Mouse (Mus musculus) adrenal gland, postnatal 25 days (tissue): ENCODE data around the gene Spryd4. TPM values are rescaled to one million over a fixed set of nuclear protein-coding genes. Genes with fewer than 3 reads are reported as not detected.
"Not testable (repeated sequence)": the region's sequence is repeated elsewhere in the genome, so short reads cannot be mapped to it uniquely, and the experiment has no call there.

Experiments
- DNase-seq: peaks from one replicate; pipeline ENCODE4 v3.0.0; 2021; ENCODE audit warnings: mixed read lengths
- total RNA-seq: library from RNA; stranded (reverse); gene quantifications from 2 replicates; pipeline ENCODE4 v1.2.3, GENCODE M21; 2021

Spryd4 gene
- total RNA-seq, 1 experiment from 2014 or later = 15.3 TPM

DNA sequence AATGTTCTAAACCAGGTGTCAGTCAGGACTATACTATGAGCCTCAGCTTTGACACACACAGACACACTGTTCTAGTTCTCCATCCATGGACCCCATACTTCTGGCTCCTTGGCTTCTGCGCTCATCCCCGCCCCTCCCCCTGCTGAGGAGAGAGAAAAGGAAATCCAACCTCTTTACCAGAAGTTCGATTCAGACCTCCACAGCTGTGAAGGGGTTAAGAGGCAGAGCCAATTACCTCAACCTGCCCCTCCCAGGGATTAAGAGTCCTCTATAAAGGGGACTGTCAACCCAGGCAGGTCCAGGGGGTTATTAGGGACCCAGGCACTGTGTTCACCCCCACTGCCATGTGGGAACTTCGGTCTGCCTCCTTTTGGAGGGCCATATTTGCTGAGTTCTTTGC lies 13.9 kb upstream of the Spryd4 start, which contains the start of gene Mip:
TSS of gene Mip (plus strand) at position 301 of the 400 bp plus-strand sequence.
- no peak for DNase-seq

DNA sequence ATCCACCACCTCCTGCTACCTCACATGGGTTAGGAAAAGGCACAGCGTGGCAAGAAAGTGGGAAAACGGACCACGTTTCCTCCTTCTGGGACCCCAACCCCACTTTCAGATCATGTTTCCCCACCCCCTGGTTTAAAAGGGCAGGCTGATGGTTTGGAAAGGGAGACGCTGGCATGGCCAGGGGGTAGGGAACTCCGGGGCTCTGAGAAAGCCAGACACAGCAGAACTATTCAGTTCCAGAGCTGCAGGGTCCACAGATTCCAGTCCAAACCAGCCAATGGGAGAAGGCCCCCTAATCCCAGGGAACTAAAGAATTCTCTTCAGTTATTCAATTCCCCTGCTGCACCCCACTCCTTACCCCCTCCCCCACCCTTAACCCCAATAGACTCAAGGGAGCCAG lies 13.5 kb upstream of the Spryd4 start:
- DNase-seq = no peak

DNA sequence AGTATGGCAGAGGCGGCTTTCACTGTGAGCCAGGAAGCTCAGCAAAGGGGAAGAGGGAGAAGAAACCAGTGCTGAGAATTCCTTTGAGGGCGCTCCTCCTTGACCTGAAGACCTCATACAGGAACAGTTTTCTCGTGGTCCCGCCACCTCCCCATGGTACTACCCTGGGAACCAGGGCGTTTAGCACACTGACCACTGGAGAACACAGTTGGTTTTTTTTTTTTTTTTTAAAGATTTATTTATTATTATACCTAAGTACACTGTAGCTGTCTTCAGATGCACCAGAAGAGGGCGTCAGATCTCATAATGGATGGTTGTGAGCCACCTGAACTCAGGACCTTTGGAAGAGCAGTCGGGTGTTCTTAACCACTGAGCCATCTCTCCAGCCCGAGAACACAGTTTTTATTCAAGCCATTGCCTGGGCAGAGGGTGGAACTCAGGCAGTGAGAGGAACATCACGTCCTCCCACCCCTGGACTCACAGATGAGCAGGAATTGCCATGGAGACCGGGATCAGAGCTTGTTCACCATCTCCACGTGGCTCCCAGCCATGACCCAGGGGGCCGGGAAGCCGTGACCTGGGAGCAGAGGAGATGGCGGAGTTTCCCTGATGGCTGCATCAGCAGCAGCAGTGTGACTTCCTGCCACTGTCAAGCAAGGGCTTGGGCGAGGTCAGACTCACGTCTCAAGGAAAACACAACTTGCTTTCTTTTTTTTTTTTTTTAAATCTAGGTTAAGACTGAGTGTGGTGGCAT lies 10.1 kb upstream of the Spryd4 start:
- no peak for DNase-seq

GRCm38 (mm10) chr10:128218387-128219117 lies 6.9 kb upstream of the Spryd4 start:
- no peak for DNase-seq

GRCm38 (mm10) chr10:128214981-128215380 lies 3.4 kb upstream of the Spryd4 start:
- no peak for DNase-seq

DNA sequence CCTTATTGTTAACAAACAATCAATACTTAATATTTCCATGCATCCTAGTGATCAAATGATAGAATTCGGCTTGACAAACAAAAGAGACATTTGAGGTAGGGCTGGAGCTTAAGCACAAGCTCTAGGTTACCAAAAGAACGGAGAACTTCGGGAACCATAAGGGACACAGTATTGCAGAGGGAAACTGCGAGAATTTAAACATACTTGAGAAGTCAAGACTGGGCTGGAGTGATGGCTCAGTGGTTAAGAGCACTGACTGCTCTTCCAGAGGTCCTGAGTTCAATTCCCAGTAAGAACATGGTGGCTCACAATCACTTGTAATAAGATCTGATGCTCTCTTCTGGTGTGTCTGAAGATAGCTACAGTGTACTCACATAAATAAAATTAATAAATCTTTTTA lies 2.5 kb upstream of the Spryd4 start:
- DNase-seq = not testable (repeated sequence)

GRCm38 (mm10) chr10:128212871-128213323 lies 1.3 kb upstream of the Spryd4 start:
- DNase-seq = peak; percentile 35

- DNase-seq = no peak
Measured at GRCm38 (mm10) chr10:128212148-128212547, 541 bp upstream of the Spryd4 start.

GRCm38 (mm10) chr10:128210954-128211353 lies 653 bp downstream of the Spryd4 start:
- peak; percentile 23 for DNase-seq

GRCm38 (mm10) chr10:128210131-128210530 lies 1.5 kb downstream of the Spryd4 start:
- DNase-seq = no peak

GRCm38 (mm10) chr10:128209311-128210009 lies 2.1 kb downstream of the Spryd4 start:
- no peak for DNase-seq

- DNase-seq = no peak
Measured at GRCm38 (mm10) chr10:128208326-128208725, 3.3 kb downstream of the Spryd4 start.

DNA sequence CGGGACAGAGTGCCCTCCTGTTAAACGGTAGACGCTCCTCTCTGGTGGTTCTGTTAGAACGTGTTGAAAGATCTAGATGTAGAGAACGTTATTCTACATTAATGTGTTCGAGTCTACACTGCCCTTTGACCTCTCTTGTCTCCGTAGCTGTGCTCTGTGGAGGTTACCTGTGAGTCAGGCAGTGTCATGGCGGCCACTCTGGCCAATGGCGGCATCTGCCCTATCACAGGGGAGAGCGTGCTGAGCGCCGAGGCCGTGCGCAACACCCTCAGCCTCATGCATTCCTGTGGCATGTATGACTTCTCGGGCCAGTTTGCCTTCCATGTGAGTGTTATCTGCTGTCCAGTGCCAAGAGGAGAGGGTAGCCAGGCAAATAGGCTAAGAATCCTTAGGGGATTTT lies 6.7 kb downstream of the Spryd4 start:
- DNase-seq = no peak

DNA sequence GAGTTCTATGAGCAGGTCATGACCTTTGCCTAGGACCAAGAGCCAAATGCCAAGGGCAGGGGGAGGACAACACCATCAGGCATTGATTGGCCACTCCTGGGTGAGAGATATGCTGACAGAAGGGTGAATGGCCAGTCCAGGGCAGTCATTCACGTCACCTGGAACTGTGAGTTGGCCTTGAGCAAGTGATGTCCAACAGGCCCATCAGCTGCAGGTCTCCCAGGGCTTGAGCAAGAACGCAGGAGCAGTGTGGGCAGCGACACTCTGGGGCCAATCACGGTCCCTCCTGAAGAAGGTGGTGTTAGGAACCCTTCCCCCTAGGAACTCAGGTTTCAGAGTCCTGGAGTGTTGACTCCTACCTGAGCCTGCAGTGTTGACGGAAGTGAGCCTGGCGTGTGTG lies 9.8 kb downstream of the Spryd4 start:
- DNase-seq = no peak

DNA sequence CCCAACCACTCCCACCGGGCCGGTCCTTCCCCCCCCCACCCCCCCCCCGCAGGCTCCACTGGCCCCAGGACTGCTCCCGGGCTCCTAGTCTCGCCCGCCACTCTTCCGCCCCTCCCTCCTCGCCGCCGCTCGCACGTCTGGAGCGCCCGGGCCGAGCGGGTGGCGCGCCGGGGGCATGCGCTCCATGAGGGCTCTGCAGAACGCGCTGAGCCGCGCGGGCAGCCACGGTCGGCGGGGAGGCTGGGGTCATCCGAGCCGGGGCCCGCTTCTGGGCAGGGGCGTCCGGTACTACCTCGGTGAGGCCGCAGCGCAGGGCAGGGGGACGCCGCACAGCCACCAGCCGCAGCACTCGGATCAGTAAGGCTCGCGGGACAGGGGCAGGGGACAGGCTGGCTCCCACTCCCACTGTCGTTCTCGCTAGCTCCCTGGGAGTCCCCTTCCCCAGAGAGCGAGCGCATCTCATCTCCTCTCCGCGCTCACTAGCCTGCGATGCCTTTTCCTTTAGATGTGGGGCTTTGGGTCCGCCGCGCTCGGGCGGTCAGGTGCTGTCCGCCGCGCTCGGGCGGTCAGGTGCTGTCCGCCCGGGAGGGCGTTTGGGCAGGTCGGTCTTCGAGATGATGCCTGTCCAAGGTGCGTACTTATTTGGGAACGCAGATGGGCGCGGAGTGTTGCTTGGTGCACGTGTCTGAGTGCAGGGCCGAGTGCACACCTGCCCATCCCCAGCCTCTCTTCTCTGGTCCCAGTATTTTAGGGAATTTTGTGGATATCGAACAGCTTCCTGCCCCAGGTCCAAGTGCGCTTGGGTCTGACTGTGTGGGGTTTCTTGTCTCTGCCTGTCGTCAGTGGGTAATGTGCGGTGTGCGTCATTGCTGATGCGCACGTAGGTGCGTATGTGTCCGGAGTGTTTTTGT lies 16.8 kb downstream of the Spryd4 start:
- DNase-seq = no peak

DNA sequence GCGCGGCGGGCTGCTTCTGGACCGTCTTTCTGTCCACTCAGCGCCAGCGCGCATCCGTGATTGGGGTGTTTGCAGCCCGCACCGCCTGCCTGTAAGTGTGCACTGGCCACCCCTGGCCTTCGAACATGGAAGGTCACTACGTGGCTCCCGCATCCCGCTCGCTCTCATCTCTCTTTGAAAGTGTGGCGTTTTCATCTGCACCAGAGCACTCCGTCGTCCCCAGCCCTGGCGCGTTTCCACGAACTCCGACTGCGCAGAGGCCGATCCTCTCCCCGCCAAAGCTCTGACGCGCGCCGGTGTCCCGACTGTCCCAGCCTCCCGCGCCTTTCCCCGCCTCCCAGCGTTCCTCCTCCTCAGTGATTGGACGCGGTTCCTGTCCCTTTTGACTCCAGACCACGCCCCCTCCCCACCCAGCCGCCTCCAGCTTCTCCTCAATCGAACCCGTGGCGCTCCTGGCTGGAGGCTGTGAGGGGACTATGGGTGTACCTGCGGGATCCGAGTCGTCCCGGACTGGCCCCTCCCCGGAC lies 17.5 kb downstream of the Spryd4 start, which contains the start of gene Gls2:
TSS of gene Gls2 (plus strand) at position 434 of the 527 bp plus-strand sequence.
- peak; percentile 99 for DNase-seq

GRCm38 (mm10) chr10:128193113-128193512 lies 18.5 kb downstream of the Spryd4 start:
- no peak for DNase-seq

GRCm38 (mm10) chr10:128192030-128192766 lies 19.4 kb downstream of the Spryd4 start:
- not testable (repeated sequence) for DNase-seq

DNA sequence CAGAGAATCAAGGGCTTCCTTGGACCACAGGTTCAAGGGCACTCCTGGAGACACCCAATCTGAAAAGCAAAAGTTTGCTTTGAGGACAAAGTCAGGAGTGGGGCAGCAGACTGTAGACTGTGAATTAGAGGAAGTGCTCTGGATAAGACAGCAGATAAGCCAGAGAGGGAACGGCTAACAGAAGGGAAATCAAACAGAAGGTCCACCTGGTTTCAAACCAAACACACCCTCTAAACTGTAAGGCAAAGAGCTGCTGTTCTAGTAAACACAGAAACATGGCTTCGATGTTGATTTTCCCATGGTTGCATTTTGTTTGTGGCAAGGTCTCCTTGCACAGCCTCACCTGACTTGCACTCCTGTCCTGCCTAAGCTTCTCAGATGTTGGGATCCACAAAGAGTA lies 20.1 kb downstream of the Spryd4 start:
- no peak for DNase-seq

GRCm38 (mm10) chr10:128188242-128188877 lies 23.2 kb downstream of the Spryd4 start:
- peak; percentile 74 for DNase-seq
